Mouse (Mus musculus): ENCODE data around the gene Sinhcaf. TPM values are rescaled to one million over a fixed set of nuclear protein-coding genes. Genes with fewer than 3 reads are reported as not detected.

Sinhcaf gene
- total and polyA plus RNA-seq, 3 experiments = 57.5 to 146 (median 82.3) TPM

- TF ChIP-seq TCF12 (IDR thresholded peaks at IDR 0.05; ENCODE audit: low read depth, low read length) (peak; percentile 31; the same call in 1 of the 2 replicates), USF2 (conservative IDR thresholded peaks at IDR 0.05; ENCODE audit: low read depth, low read length) (no peak), BHLHE40 (IDR thresholded peaks at IDR 0.05; ENCODE audit: low read depth, low read length) (peak; percentile 80), CHD1 (IDR thresholded peaks at IDR 0.05; ENCODE audit: low read depth, low read length) (no peak), NELFE (IDR thresholded peaks at IDR 0.05; ENCODE audit: low read depth, low read length) (peak; percentile 37; the same call in 1 of the 2 replicates), E2F4 (IDR thresholded peaks at IDR 0.05; ENCODE audit: insufficient replicate concordance, low read depth, low read length) (no peak), GABPA (IDR thresholded peaks at IDR 0.05; ENCODE audit: insufficient replicate concordance, low read depth, low read length) (no peak)
Measured at GRCm38 (mm10) chr6:148944767-148945508, 1.3 kb downstream of the Sinhcaf start (continued).

- no peaks in the 10 kb centered on the region for H3K27me3 ChIP-seq (replicated peaks)
- H3K4me1 ChIP-seq (ENCODE audit: control insufficient read depth in 1 of 2, insufficient read depth in 2 of 2) = peaks cover 4 to 37% of the 10 kb centered on the region in 2 experiments; a peak in 3 of 4 replicates
- H3K27ac ChIP-seq (ENCODE audit: insufficient read depth, low read depth) = peak overlapping the region; percentile 73; the same call in 1 of the 2 replicates
- dilution Hi-C loops (cut with MboI; ENCODE audit: extremely low pct_ligation_motif_present, extremely low pct_unique_long_range_greater_than_20kb, low sequenced_read_pairs) = no loop called here
- DNase-seq (ENCODE audit: extremely low read depth) = no peak
- TF ChIP-seq MXI1 (IDR thresholded peaks at IDR 0.05; ENCODE audit: low read depth, low read length) (peak; percentile 59; the same call in 1 of the 2 replicates), MYC (IDR thresholded peaks at IDR 0.05; ENCODE audit: low read depth, low read length) (peak; percentile 14; the same call in 1 of the 2 replicates), CTCF (conservative IDR thresholded peaks at IDR 0.05 in 1 of 2, IDR thresholded peaks at IDR 0.05 in 1 of 2; ENCODE audit: low read depth in 2 of 2, low read length in 2 of 2) (no peak)
- peak overlapping the region; percentile 94 to 98 (median 95) for H3K4me3 ChIP-seq (replicated peaks in 1 of 3; ENCODE audit: low read depth in 2 of 3, low read length in 2 of 3, poor library complexity in 1 of 3)
- peaks cover 58% of the 10 kb centered on the region for H3K79me2 ChIP-seq (replicated peaks; ENCODE audit: control insufficient read depth, extremely low read depth, insufficient read depth, poor library complexity, severe bottlenecking)
- peak overlapping the region; percentile 87 for H3K4me2 ChIP-seq (ENCODE audit: insufficient read depth, low read depth, poor library complexity, severe bottlenecking)
- H3K9ac ChIP-seq (ENCODE audit: insufficient read depth, low read depth) = peak overlapping the region; percentile 91
- in situ Hi-C loops (cut with MboI; ENCODE audit: low pct_ligation_motif_present, low pct_unique_long_range_greater_than_20kb, low sequenced_read_pairs) = loop anchor here (25.0 kb wide), 1 partner anchor 168 kb away; the partner anchor contains the start of gene Dennd5b
- H3K36me3 ChIP-seq (replicated peaks in 1 of 2; ENCODE audit: control insufficient read depth in 1 of 2, insufficient read depth in 1 of 2, low read length in 1 of 2) = peaks cover 0 to 20% of the 10 kb centered on the region in 2 experiments
- H3K9me3 ChIP-seq (replicated peaks; ENCODE audit: low read length) = no peaks in the 10 kb centered on the region
Measured at GRCm38 (mm10) chr6:148944344-148944766, 1.9 kb downstream of the Sinhcaf start.

- Histone ChIP-seq H3K9ac (ENCODE audit: insufficient read depth, low read depth) (peak overlapping the region; percentile 91), H3K27ac (ENCODE audit: insufficient read depth, low read depth) (no peak overlapping the region), H3K36me3 (replicated peaks in 1 of 2; ENCODE audit: control insufficient read depth in 1 of 2, insufficient read depth in 1 of 2, low read length in 1 of 2) (peaks cover 0 to 26% of the 10 kb centered on the region in 2 experiments), H3K79me2 (replicated peaks; ENCODE audit: control insufficient read depth, extremely low read depth, insufficient read depth, poor library complexity, severe bottlenecking) (peaks cover 65% of the 10 kb centered on the region), H3K9me3 (replicated peaks; ENCODE audit: low read length) (no peaks in the 10 kb centered on the region), H3K4me3 (replicated peaks in 1 of 3; ENCODE audit: low read depth in 2 of 3, low read length in 2 of 3, poor library complexity in 1 of 3) (peak overlapping the region; percentile 94 to 98 (median 95)), H3K4me2 (ENCODE audit: insufficient read depth, low read depth, poor library complexity, severe bottlenecking) (peak overlapping the region; percentile 87), H3K4me1 (ENCODE audit: control insufficient read depth in 1 of 2, insufficient read depth in 2 of 2) (peaks cover 4 to 43% of the 10 kb centered on the region in 2 experiments; a peak in 3 of 4 replicates), H3K27me3 (replicated peaks) (no peaks in the 10 kb centered on the region)
- in situ Hi-C loops (cut with MboI; ENCODE audit: low pct_ligation_motif_present, low pct_unique_long_range_greater_than_20kb, low sequenced_read_pairs) (loop anchor here (25.0 kb wide), 1 partner anchor 169 kb away; the partner anchor contains the start of gene Dennd5b), dilution Hi-C loops (cut with MboI; ENCODE audit: extremely low pct_ligation_motif_present, extremely low pct_unique_long_range_greater_than_20kb, low sequenced_read_pairs) (no loop called here)
- TF ChIP-seq ETS1 (conservative IDR thresholded peaks at IDR 0.05; ENCODE audit: low read depth, low read length) (no peak), MEF2A (IDR thresholded peaks at IDR 0.05; ENCODE audit: borderline replicate concordance, low read depth, low read length) (no peak), PAX5 (IDR thresholded peaks at IDR 0.05; ENCODE audit: low read length) (no peak), POLR2AphosphoS2 (IDR thresholded peaks at IDR 0.05; ENCODE audit: low read depth, low read length) (no peak), CHD2 (IDR thresholded peaks at IDR 0.05; ENCODE audit: low read length) (no peak), E2F4 (IDR thresholded peaks at IDR 0.05; ENCODE audit: insufficient replicate concordance, low read depth, low read length) (no peak), EP300 (IDR thresholded peaks at IDR 0.05; ENCODE audit: low read length) (no peak), UBTF (IDR thresholded peaks at IDR 0.05; ENCODE audit: low read depth, low read length) (no peak), NRF1 (IDR thresholded peaks at IDR 0.05; ENCODE audit: low read depth, low read length) (no peak), CHD1 (IDR thresholded peaks at IDR 0.05; ENCODE audit: low read depth, low read length) (no peak), TCF12 (IDR thresholded peaks at IDR 0.05; ENCODE audit: low read depth, low read length) (no peak), ZC3H11A (IDR thresholded peaks at IDR 0.05; ENCODE audit: low read depth, low read length) (no peak)
- DNase-seq (ENCODE audit: extremely low read depth) = no peak
Measured at GRCm38 (mm10) chr6:148943695-148944094, 2.6 kb downstream of the Sinhcaf start.

All from CH12.LX (cell line).